Mouse (Mus musculus) left cerebral cortex, postnatal 14 days (tissue): ENCODE data around the gene Fam43b. TPM values are rescaled to one million over a fixed set of nuclear protein-coding genes. Genes with fewer than 3 reads are reported as not detected.
"Not testable (repeated sequence)": the region's sequence is repeated elsewhere in the genome, so short reads cannot be mapped to it uniquely, and the experiment has no call there.

Experiments
- DNase-seq, 2 experiments: peaks; one replicate each; pipeline ENCODE4 v3.0.0; 2021 to 2022; ENCODE audit warnings: low spot score in 2 of 2, mixed read lengths in 1 of 2
- intact Hi-C: fragments of 180-260 bp; cut with DNase I; formaldehyde crosslinking; loops from one replicate; pipeline ENCODE4 v1.15.1; 2025
- long read RNA-seq, 2 experiments: library from polyadenylated mRNA; stranded (forward); transcript quantifications; one replicate each; pipeline ENCODE4 v2.0.0; 2021
- total RNA-seq, 2 experiments: library from RNA; stranded (reverse); gene quantifications; 2 replicates each; pipeline ENCODE4 v1.2.3; 2021

Fam43b gene
- 10 to 100 TPM; 33.9 TPM for total RNA-seq
- long read RNA-seq, experiment 1, transcript Fam43b-201 (1 exons, 2,437 nt): major isoform, 46 of 46 reads
- long read RNA-seq, experiment 1, partial matches to known transcripts: 0 of 46 reads
- long read RNA-seq, experiment 1, other reads (novel, unspliced or antisense): 0 of 46 reads
- long read RNA-seq, experiment 2, transcript Fam43b-201 (1 exons, 2,437 nt): major isoform, 68 of 68 reads
- long read RNA-seq, experiment 2, partial matches to known transcripts: 0 of 68 reads
- long read RNA-seq, experiment 2, other reads (novel, unspliced or antisense): 0 of 68 reads

DNA sequence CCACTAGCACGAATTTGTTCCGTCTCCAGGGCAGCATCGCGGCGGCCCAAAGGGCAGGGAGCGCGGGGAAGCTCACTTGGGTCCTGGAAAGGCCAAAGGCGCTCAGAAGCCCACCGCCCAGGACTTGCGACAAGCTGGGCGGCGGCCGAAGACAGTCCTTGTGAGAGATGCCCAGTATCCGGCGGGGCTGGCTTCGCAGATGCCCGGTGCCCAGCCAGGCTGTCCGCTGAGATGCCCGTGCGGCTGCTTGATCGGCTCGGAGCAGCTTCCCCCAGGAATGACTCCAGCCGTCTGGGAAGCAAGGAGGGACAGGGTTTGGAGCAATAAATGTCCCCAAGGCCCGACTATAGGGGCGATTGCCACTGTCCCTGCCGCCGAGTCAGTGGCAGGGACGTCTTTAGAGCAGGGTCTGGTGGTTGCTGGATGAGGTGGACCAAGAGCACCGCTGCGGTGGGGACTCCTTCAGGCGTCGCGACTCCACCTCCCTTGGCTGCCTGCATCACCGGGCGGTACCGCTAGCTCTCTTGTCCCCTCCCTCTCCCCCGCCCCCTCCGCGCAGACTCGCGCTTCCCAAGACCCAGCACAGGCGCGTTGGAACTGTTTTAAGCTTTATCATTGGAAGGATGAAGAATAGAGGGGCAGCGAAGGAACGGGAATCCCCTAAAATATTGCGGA lies at the start of gene Fam43b:
Fam43b (minus strand) TSS at position 558 of the 675 bp plus-strand sequence.
- DNase-seq: peak; percentile 85 to 86
- intact Hi-C loops: loop anchor here (2.0 kb wide), 1 partner anchor 19 kb away; no protein-coding TSS in a partner anchor

DNA sequence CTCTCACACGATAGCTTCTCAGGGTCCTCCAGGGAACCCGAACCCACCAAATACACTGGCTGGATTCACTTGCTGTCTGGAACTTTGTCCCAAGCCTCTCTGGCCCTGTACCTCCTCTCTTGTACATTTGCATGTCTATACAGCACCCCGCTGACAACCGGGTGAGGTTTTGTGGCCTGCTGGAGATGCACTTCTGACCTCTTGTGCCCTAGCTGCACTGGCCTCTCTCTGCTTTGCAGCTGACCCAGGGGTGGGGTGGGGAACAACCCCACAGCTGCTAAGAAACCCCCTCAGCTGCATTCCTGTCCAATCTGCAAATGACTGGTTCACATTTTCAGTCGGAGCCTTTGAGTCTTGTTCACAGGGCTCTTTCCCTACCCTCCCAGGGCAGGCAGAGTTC lies 48.6 kb upstream of the Fam43b start:
- intact Hi-C loops: loop anchor here (5.0 kb wide), 2 partner anchors 302 to 347 kb away; no protein-coding TSS in a partner anchor
- no peak for DNase-seq

DNA sequence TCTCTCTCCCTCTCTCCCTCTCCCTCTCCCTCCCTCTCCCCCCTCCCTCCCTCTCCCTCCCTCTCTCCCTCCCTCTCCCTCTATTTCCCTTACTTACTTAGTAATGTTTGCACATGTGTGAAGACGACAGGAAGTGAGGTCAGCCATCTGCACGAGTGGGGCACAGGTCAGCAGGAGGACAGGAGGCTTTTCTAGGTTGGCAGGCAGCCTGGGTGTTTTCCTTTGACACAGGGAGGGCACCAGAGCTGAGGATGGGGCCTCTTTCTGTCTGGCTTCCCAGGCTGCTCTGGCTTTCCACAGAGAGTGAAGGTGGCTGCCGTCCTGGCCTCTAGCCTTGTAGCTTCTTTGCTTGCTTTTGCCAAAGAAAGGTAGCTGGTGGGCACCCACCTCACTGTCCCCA lies 43.7 kb upstream of the Fam43b start:
- no peak for DNase-seq
- intact Hi-C loops: no loop called here

DNA sequence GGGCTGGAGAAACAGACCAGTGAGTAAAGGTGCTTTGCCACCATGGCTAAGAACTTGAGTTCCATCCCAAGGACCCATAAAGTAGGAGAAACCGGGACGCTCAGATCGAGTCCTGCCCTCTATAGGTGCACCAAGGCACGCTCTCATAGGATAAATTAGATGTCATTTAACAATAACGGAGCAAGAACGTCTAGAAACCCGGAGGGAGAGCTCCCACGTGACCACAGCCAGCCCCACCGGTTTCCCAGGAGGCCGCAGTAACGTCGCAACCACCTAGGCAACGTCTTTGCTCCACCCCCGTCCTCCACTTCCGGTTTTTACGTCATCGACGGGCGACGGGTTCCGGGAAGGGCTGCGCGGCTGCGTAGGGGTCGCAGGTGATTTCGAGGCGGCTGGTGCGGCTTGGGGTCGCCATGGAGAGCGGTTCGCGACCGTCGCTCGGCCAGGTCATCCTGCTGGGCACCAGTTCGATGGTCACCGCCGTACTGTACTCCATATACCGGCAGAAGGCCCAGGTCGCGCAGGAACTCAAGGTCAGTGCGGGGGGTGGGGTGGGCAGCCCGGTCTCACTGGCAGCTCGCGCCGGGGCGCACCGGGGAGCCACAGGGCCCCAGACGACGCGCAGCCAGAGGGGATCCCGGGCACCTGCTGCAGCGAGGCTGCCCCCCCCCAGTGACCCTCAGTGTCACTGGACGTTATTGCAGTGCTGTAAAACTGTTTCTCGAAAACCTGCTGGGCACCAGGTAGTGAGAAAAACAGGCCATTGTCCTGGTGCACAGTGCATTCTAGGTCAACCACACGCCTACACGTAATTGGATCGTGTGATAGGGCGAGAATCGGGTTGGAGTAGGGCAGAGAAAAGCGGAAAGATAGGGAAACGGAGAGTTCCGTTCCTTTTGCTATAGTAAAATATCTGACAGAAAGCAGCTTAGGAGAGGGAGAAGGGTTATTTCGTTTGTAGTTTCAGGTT lies 38.3 kb upstream of the Fam43b start, which contains the start of gene Mul1:
Mul1 (plus strand) TSS at position 325 of the 970 bp plus-strand sequence.
- peak; percentile 96 to 97 for DNase-seq
- intact Hi-C loops: no loop called here

DNA sequence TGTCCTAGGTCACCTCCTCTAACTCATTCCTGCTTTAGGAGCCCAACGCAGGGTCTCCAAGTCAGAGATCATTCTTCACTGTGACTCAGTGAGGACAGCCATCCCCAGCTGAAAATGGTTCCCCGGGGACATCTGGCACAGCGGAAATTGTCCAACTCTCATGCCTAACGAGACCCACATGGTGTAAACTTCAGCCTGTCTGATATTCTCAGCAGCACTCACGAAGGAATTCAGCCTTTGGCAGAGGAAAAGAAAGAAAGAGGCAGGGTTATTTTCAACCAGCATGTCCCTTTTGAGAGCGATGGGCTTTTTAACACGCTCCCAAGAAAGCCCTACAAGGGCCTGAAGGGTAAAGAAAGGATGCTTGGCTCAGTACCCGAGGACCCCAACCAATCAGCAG lies 35.0 kb upstream of the Fam43b start:
- no peak for DNase-seq
- intact Hi-C loops: no loop called here

DNA sequence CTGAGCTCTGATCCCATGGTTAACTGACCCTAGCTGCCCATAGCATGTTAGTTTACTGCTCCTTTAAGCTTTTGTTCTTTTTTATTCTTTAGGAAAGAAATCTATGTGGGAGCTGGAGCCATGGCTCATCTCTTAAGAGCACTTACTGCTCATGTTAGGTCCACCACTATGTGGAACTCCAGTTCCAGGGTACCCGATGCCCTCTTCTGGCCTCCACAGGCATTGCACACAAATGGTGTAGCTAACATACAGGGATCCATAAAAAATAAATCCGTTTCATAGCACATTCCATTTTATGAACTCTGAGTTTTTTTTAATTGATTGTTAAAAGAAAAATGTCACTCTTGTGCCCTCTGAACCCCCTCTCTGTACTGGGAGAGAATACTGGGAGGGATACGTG lies 33.5 kb upstream of the Fam43b start:
- intact Hi-C loops: loop anchor here (5.0 kb wide), 1 partner anchor 47 kb away; no protein-coding TSS in a partner anchor
- DNase-seq: peak; percentile 66 to 74

DNA sequence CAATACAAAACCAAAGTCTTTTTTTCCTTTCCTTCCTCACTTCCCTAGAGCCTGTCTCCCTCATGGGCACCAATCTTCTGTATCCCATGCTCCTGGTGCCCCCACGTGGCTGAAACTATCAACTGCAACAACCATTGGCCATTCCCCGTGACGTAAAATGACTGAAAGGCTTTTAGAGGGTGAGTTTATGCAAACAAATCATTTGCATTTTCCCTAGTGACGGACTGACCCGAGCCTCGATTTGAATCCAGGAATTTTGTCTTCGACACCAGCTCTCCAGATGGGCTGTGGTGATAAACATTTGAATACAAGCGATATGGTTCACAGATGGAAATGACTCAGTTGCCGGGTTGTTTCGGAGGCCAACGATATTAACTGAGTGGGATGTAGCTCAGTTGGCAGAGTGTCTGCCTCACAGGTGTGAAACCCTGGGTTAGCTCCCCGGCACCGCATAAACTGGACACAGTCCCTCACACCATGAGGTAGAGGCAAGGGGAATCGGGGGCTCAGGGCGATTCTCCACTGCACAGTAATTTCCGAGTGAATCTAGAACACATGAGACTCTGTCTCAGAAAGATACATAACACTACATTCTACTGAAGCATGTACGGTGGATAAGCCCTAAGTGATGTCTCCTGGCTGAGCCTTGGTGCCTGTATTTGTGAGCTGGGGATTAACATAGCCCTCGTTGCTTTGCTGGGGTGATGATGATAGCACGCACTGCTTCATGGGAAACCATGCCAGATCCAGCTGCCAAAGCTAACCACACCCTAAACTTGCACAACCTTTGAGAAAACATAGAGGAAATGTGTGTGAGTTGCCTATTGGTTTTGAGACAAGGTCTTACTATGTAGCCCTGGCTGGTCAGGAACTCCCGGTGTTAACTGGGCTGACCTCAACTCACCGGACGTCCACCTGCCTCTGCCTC lies 30.7 kb upstream of the Fam43b start:
- peak; percentile 94 to 95 for DNase-seq
- intact Hi-C loops: loop anchor here (2.0 to 5.0 kb wide), 2 partner anchors 45 to 108 kb away; no protein-coding TSS in a partner anchor

DNA sequence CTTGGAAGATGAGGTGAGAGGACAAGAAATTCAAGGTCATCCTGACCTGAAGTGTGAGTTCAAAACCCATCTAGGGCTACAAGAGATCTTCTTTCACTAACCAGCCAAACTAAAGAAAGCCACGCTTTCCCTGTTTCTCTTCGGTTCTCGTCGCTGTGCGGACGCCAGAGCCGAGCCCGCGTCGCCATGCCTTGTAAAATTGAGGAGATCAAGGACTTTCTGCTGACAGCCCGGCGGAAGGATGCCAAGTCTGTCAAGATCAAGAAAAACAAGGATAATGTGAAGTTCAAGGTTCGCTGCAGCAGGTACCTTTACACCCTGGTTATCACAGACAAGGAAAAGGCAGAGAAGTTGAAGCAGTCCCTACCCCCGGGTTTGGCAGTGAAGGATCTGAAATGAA lies 29.3 kb upstream of the Fam43b start:
- intact Hi-C loops: loop anchor here (2.0 to 5.0 kb wide), 2 partner anchors 43 to 107 kb away; no protein-coding TSS in a partner anchor
- not testable (repeated sequence) for DNase-seq

DNA sequence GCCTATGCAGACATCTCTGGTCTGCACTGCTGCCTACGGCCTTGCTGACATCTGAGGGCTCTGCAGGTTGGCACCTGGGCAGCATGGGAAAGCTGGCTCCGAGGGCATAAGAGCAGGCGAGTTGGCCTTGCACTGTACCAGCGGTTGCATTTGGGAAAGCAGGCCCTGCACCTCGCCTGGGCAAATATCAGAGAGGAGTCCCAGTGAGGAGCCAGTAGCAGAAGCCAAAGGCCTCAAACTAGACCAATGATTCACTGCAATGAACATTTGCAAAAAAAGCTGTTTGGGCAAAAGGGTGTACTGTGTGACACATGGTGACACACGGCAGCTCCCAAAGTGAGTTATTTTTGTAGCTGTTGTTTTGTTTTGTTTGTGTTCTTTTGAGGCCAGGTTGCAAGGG lies 28.7 kb upstream of the Fam43b start:
- DNase-seq: no peak
- intact Hi-C loops: loop anchor here (5.0 kb wide), 1 partner anchor 43 kb away; no protein-coding TSS in a partner anchor

DNA sequence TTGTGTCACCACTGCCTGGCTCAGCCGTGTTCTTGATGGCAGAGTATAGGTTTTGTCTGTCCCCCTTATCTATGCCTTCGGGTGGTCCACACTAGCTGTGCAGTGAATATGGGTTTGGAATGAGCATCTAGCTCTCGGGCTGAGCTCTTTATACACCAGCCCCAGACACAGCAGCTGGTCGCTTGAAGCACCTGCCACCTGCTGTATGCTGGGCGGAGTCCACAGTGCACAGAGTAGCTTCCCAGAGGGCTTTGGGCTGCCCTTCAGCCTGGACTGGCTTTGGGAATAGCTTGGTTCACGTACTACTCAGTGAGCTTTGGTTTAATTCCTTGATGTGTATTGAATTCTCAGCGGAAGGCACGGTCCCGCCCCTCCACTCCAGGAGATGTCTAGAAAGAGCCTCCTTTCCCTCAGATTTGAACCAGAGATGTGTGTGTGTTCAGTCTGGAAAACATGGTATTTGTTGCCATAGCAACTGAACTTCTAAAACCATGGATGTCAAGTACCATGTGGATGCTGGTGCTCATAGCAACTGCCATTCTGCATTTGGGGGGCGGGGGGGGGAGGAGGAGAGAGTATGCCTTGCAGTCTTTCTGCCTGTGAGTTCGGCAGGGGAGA lies 22.1 kb upstream of the Fam43b start:
- intact Hi-C loops: no loop called here
- peak; percentile 15 to 78 for DNase-seq

DNA sequence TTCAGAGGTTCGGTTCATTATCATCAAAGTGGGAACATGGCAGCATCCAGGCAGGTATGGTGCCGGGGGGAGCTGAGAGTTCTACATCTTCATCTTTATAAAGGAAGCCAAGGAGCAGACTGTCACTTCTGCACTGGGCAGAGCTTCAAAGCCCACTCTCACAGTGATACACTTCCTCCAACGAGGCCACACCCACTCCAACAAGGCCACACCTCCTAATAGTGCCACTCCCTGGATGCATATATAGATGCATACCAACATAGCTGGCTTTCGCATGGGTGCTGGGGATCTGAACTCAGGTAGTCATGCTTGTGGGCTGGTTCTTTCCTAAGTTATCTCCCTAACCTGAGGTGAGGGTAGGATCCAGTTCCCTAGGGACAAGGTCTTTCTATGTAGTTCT lies 21.6 kb upstream of the Fam43b start:
- no peak for DNase-seq
- intact Hi-C loops: no loop called here

DNA sequence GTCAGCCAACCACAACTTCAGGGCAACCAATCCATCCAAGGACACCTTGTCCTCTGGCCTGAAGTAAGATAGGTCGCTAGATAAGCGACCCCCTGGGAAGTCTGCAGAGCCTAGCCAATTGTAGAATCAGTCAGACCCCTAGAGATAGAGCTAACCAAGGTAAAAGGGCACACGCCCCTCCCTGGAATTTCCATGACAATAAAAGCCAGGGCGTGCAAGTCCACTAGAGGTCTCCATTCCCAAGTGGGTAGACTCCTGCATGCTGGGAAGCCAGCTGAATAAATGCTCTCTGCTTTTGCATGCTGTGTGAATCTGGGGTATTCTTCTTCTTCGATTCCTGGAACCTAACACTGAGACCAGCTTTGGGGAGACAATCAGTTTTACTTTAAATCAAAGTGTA lies 20.1 kb upstream of the Fam43b start:
- DNase-seq: no peak
- intact Hi-C loops: no loop called here

DNA sequence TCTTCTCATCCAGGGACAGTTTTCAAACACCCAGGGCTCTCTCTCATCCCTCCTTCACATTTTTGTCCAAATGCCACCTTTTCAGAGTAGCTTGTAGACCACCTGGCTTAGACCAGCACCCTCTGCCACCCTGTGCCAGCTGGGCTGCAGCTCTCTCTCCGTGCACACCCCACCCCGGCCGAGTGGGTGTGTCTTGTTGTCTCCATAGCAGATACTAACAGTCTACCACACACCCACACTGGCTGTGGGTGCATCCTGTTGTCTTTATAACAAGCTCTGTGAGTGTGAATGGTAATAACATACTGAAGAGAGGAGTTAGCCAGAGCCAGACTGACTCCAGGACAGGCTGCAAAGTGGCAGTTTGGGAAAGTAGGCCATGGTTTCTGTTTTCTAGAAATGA lies 19.7 kb upstream of the Fam43b start:
- intact Hi-C loops: loop anchor here (2.0 kb wide), 1 partner anchor 21 kb away; no protein-coding TSS in a partner anchor
- DNase-seq: peak; percentile 39 to 66

DNA sequence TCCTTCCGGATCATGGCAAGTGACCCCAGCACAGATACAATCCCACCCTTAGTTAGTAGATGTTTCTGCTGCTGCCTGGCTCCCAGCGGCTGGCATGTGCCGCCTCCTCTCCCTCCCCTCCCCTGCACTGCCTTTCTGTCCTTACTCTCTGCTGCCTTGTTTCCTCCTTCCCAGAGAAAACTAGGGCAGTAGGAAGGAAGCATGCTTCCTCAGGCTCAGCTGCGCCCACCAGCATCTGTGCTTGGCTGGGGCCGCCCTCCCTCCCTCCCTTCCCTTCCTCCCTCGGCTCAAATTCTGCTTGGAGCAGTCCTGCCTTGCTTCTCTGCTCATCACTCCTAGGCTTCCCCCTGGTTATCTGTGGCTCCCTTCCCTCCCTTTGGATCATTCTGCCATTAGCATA lies 18.4 kb upstream of the Fam43b start:
- DNase-seq: peak; percentile 69 to 85
- intact Hi-C loops: loop anchor here (2.0 kb wide), 1 partner anchor 20 kb away; no protein-coding TSS in a partner anchor

DNA sequence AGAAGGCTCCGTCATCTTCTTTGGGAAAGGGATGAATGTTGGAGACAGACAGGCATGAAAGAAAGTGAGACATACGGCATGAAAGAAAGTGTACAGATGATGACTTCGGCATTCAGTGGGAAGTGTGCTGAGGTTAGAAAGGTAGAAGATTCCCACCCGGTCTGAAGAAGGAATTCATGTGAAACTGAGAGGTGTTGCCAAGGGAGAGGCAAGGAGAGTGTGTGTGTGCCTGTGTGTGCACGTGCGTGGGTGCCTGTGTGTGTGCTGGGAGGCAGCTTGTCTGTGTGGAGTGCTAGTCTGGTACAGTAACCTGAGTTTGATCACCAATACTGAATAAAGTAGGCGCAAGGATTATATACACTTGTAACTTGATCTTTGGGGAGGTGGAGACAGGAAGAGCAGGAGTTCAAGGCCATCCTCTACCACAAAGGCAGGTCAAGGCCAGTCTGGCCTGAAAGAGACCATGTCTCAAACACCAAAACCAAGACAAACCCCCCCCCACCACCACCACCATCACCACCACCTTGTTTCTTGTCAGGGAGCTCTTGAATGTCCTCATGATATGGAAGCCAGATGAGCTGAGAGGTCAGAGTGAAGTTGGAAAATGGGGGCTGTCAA lies 15.3 kb upstream of the Fam43b start:
- peak in 1 of 2 experiments; percentile 50 for DNase-seq

DNA sequence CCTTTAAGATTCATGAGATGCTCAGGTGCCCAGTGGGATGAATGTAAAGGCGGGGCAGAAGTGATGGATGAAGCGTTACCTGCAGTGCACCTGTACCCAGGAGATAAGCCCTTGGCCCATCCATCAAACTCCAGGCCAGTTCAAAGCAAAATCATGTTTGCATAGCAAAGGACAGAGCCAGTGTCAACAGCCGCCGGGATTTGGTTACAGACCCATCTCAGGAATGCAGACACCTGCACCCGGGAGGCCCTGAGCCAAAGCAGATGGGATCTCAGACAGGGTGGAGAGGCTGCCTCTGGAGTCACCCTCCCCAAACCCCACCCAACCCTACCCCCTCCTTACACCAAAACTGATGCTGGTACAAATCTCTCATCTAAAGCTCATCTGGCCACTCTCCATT lies 14.7 kb upstream of the Fam43b start:
- no peak for DNase-seq
- intact Hi-C loops: no loop called here

More for the DNA sequence above, 15.3 kb upstream of the Fam43b start:
- intact Hi-C loops: no loop called here

DNA sequence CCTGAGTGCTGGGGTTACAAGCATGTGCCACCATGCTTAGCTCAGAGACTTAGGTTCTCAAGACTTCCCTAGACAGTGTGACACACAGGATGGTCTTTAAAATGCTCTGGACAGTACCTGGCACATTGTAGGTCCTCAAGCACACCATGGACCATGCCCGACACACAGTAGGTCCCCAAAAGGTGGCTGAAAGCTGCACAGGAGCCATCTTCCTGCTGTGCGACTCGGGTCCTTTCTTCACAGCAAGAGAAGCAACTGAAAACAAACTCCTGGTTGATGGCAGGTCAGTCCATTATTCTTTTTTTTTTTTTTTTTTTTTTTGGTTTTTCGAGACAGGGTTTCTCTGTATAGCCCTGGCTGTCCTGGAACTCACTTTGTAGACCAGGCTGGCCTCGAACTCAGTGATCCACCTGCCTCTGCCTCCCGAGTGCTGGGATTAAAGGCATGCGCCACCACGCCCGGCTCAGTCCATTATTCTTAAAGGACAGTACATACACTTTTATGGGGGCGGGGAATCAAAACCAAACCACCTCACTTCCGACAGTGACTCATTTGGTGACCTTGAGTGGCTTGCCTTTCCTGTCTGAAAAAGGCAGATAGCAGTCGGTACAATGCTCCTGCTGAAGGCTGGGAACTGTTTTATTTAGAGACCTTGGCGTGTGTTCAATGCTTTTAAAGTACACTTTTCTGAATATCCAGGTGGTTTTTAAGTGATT lies 11.3 kb upstream of the Fam43b start:
- no peak for DNase-seq
- intact Hi-C loops: no loop called here
